Mouse (Mus musculus): ENCODE data around the gene Gm21987. TPM values are rescaled to one million over a fixed set of nuclear protein-coding genes. Genes with fewer than 3 reads are reported as not detected.

The Gm21987 gene
- polyA plus RNA-seq, 1 experiment from 2014 or later, result 0.52 TPM

DNA sequence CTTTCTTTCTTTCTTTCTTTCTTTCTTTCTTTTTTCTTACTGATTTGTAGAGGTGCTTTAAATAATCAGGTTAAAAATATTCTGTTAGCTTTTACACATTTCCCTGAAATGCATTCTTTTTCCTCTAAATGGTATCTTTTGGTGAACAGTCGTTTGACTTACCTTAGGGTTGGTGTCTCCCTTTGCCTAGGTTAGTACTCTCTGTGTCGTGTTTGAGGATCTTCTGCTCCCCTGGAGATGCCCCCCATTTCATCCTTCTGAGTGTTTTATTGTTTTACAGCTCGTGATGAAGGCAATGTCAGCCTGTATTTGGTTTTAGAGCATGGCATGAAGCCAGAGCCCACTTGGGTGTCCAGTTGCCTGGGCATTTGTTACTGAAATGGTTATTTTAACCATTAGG, 32.7 kb downstream of the Gm21987 start:
- H3K9me3 ChIP-seq (replicated peaks; ENCODE audit: control insufficient read depth, low read length), result no peaks in the 10 kb centered on the region
- H3K9ac ChIP-seq (ENCODE audit: low read length), result no peak overlapping the region
- no peak overlapping the region for H3K4me2 ChIP-seq (ENCODE audit: low read depth, low read length)
- H3K36me3 ChIP-seq (ENCODE audit: control insufficient read depth, insufficient read depth, low read length), result no peaks in the 10 kb centered on the region
- H3K4me1 ChIP-seq (ENCODE audit: control insufficient read depth, insufficient read depth, low read length), result no peaks in the 10 kb centered on the region
- H3K27me3 ChIP-seq (ENCODE audit: control insufficient read depth, insufficient read depth, low read length), result no peaks in the 10 kb centered on the region
- WGBS, result 44% methylated on average over 3 of the region's 3 CpGs
- no peak for ATAC-seq (ENCODE audit: insufficient read depth, low FRiP score)
- H3K4me3 ChIP-seq (replicated peaks; ENCODE audit: low read length), result no peak overlapping the region
- H3K27ac ChIP-seq (ENCODE audit: low read length), result no peak overlapping the region

DNA sequence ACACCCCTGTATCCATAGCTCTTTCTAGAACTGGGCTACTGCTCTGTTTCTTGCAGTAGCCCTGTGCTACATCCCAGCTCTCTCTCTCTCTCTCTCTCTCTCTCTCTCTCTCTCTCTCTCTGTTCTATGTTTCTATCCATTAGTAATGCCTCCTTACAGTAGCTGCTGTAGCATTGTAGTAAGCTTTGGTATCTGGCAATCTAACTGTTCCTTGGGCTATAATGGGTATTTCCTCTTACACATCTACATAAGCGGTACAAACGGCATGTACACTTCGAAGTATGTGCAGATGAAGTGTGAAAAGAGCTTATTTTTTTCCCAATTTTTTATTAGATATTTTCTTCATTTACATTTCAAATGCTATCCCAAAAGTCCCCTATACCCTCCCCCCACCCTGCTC, 33.1 kb downstream of the Gm21987 start:
- Histone ChIP-seq H3K27me3 (ENCODE audit: control insufficient read depth, insufficient read depth, low read length) (no peaks in the 10 kb centered on the region), H3K4me3 (replicated peaks; ENCODE audit: low read length) (no peak overlapping the region), H3K9ac (ENCODE audit: low read length) (no peak overlapping the region), H3K9me3 (replicated peaks; ENCODE audit: control insufficient read depth, low read length) (no peaks in the 10 kb centered on the region), H3K27ac (ENCODE audit: low read length) (no peak overlapping the region), H3K4me1 (ENCODE audit: control insufficient read depth, insufficient read depth, low read length) (no peaks in the 10 kb centered on the region), H3K4me2 (ENCODE audit: low read depth, low read length) (no peak overlapping the region), H3K36me3 (ENCODE audit: control insufficient read depth, insufficient read depth, low read length) (no peaks in the 10 kb centered on the region)
- 93% methylated on average over 3 of the region's 3 CpGs for WGBS
- ATAC-seq (ENCODE audit: insufficient read depth, low FRiP score), result no peak

GRCm38 (mm10) chr16:38383683-38384082, 36.8 kb downstream of the Gm21987 start:
- no peak overlapping the region for H3K9ac ChIP-seq (ENCODE audit: low read length)
- 72% methylated on average over 2 of the region's 2 CpGs for WGBS
- no peak overlapping the region for H3K4me2 ChIP-seq (ENCODE audit: low read depth, low read length)
- no peak overlapping the region for H3K27ac ChIP-seq (ENCODE audit: low read length)
- no peaks in the 10 kb centered on the region for H3K36me3 ChIP-seq (ENCODE audit: control insufficient read depth, insufficient read depth, low read length)
- no peaks in the 10 kb centered on the region for H3K27me3 ChIP-seq (ENCODE audit: control insufficient read depth, insufficient read depth, low read length)
- H3K9me3 ChIP-seq (replicated peaks; ENCODE audit: control insufficient read depth, low read length), result no peaks in the 10 kb centered on the region
- H3K4me1 ChIP-seq (ENCODE audit: control insufficient read depth, insufficient read depth, low read length), result no peaks in the 10 kb centered on the region
- ATAC-seq (ENCODE audit: insufficient read depth, low FRiP score), result no peak
- H3K4me3 ChIP-seq (replicated peaks; ENCODE audit: low read length), result no peak overlapping the region

GRCm38 (mm10) chr16:38385184-38385634, 38.4 kb downstream of the Gm21987 start:
- Histone ChIP-seq H3K27me3 (ENCODE audit: control insufficient read depth, insufficient read depth, low read length) (no peaks in the 10 kb centered on the region), H3K4me1 (ENCODE audit: control insufficient read depth, insufficient read depth, low read length) (no peaks in the 10 kb centered on the region), H3K9ac (ENCODE audit: low read length) (no peak overlapping the region), H3K36me3 (ENCODE audit: control insufficient read depth, insufficient read depth, low read length) (no peaks in the 10 kb centered on the region), H3K4me2 (ENCODE audit: low read depth, low read length) (no peak overlapping the region), H3K27ac (ENCODE audit: low read length) (no peak overlapping the region), H3K4me3 (replicated peaks; ENCODE audit: low read length) (no peak overlapping the region), H3K9me3 (replicated peaks; ENCODE audit: control insufficient read depth, low read length) (no peaks in the 10 kb centered on the region)
- ATAC-seq (ENCODE audit: insufficient read depth, low FRiP score), result no peak
- 84% methylated on average over 6 of the region's 6 CpGs for WGBS

DNA sequence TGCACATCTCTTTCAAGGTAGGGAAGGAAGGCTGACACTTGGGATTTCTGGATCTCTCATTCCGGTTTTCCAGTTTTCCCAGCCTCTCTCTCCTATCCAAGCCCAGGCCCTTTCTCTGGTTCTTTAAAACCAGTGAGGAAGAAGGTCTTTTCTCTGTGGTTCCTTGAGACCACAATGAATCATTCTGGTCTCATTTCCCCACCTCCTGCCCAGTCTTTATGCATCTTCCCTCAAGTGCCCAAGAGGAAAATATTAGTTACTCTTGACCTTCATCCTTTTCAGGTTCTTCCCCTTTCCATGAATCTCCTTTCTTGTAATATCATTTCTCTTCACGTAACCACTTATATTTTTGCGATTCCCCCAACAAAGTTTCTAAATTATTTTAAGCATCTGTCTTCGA, 38.9 kb downstream of the Gm21987 start:
- no peaks in the 10 kb centered on the region for H3K9me3 ChIP-seq (replicated peaks; ENCODE audit: control insufficient read depth, low read length)
- no peak overlapping the region for H3K9ac ChIP-seq (ENCODE audit: low read length)
- H3K4me1 ChIP-seq (ENCODE audit: control insufficient read depth, insufficient read depth, low read length), result no peaks in the 10 kb centered on the region
- no peaks in the 10 kb centered on the region for H3K36me3 ChIP-seq (ENCODE audit: control insufficient read depth, insufficient read depth, low read length)
- 93% methylated on average over 4 of the region's 4 CpGs for whole genome bisulfite sequencing
- no peak overlapping the region for H3K4me2 ChIP-seq (ENCODE audit: low read depth, low read length)
- ATAC-seq (ENCODE audit: insufficient read depth, low FRiP score), result no peak
- no peak overlapping the region for H3K27ac ChIP-seq (ENCODE audit: low read length)
- H3K27me3 ChIP-seq (ENCODE audit: control insufficient read depth, insufficient read depth, low read length), result no peaks in the 10 kb centered on the region
- H3K4me3 ChIP-seq (replicated peaks; ENCODE audit: low read length), result no peak overlapping the region

- H3K36me3 ChIP-seq (ENCODE audit: control insufficient read depth, insufficient read depth, low read length), result no peaks in the 10 kb centered on the region
- no peak overlapping the region for H3K4me3 ChIP-seq (replicated peaks; ENCODE audit: low read length)
- no peaks in the 10 kb centered on the region for H3K9me3 ChIP-seq (replicated peaks; ENCODE audit: control insufficient read depth, low read length)
- H3K4me1 ChIP-seq (ENCODE audit: control insufficient read depth, insufficient read depth, low read length), result no peaks in the 10 kb centered on the region
- H3K9ac ChIP-seq (ENCODE audit: low read length), result no peak overlapping the region
- 83% methylated on average over 6 of the region's 6 CpGs for WGBS
- no peaks in the 10 kb centered on the region for H3K27me3 ChIP-seq (ENCODE audit: control insufficient read depth, insufficient read depth, low read length)
- no peak overlapping the region for H3K27ac ChIP-seq (ENCODE audit: low read length)
- no peak for ATAC-seq (ENCODE audit: insufficient read depth, low FRiP score)
- H3K4me2 ChIP-seq (ENCODE audit: low read depth, low read length), result no peak overlapping the region
Measured at GRCm38 (mm10) chr16:38387389-38387788, 40.5 kb downstream of the Gm21987 start.

DNA sequence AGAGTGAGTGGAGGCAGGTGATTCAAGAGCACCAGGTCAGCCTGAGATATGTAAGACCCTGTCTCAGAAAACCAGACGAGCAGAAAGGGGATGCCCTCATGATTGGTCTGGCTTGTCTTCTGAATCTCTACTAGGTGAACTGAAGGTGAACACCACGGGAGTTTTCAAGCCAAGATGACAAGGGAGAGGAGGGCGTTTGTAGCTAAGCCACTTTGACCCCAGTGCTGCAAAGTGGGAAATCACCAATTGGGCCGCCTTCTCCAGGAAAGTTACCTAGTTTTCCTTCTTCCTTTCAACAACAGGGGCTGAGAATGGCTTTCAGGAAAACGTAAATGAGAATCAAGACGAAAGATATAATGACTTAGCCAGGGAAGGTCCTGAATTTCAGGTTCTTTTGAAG, 41.9 kb downstream of the Gm21987 start:
- ATAC-seq (ENCODE audit: insufficient read depth, low FRiP score), result no peak
- Histone ChIP-seq H3K9me3 (replicated peaks; ENCODE audit: control insufficient read depth, low read length) (no peaks in the 10 kb centered on the region), H3K4me2 (ENCODE audit: low read depth, low read length) (no peak overlapping the region), H3K27ac (ENCODE audit: low read length) (no peak overlapping the region), H3K9ac (ENCODE audit: low read length) (no peak overlapping the region), H3K4me3 (replicated peaks; ENCODE audit: low read length) (no peak overlapping the region), H3K27me3 (ENCODE audit: control insufficient read depth, insufficient read depth, low read length) (no peaks in the 10 kb centered on the region), H3K36me3 (ENCODE audit: control insufficient read depth, insufficient read depth, low read length) (no peaks in the 10 kb centered on the region), H3K4me1 (ENCODE audit: control insufficient read depth, insufficient read depth, low read length) (no peaks in the 10 kb centered on the region)
- 70% methylated on average over 6 of the region's 6 CpGs for WGBS

GRCm38 (mm10) chr16:38389284-38389893, 42.5 kb downstream of the Gm21987 start:
- H3K36me3 ChIP-seq (ENCODE audit: control insufficient read depth, insufficient read depth, low read length), result no peaks in the 10 kb centered on the region
- H3K4me1 ChIP-seq (ENCODE audit: control insufficient read depth, insufficient read depth, low read length), result no peaks in the 10 kb centered on the region
- no peak for ATAC-seq (ENCODE audit: insufficient read depth, low FRiP score)
- no peaks in the 10 kb centered on the region for H3K9me3 ChIP-seq (replicated peaks; ENCODE audit: control insufficient read depth, low read length)
- H3K27me3 ChIP-seq (ENCODE audit: control insufficient read depth, insufficient read depth, low read length), result no peaks in the 10 kb centered on the region
- no peak overlapping the region for H3K4me3 ChIP-seq (replicated peaks; ENCODE audit: low read length)
- H3K9ac ChIP-seq (ENCODE audit: low read length), result no peak overlapping the region
- 77% methylated on average over 8 of the region's 8 CpGs for WGBS
- H3K27ac ChIP-seq (ENCODE audit: low read length), result no peak overlapping the region
- H3K4me2 ChIP-seq (ENCODE audit: low read depth, low read length), result no peak overlapping the region

DNA sequence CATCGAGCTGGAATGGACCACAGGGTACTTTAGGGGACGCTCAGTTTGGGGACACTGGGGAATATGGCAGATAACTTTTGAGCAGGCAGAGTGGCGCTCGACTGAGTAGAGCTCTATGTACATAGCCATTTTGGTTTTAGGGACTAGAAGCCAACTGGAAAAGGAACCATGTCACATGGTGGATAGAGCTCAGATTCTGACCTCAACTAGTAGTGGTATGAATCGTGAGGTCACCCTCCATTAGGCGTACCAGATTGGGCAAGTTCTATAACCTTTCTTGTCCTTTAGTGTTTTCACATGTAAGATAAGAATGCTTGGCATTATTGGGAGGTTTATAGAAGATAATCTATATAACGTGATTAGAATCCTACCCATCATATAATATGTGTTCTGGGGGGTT, 43.5 kb downstream of the Gm21987 start:
- Histone ChIP-seq H3K4me1 (ENCODE audit: control insufficient read depth, insufficient read depth, low read length) (no peaks in the 10 kb centered on the region), H3K27ac (ENCODE audit: low read length) (no peak overlapping the region), H3K36me3 (ENCODE audit: control insufficient read depth, insufficient read depth, low read length) (no peaks in the 10 kb centered on the region), H3K4me3 (replicated peaks; ENCODE audit: low read length) (no peak overlapping the region), H3K9ac (ENCODE audit: low read length) (no peak overlapping the region), H3K9me3 (replicated peaks; ENCODE audit: control insufficient read depth, low read length) (no peaks in the 10 kb centered on the region), H3K4me2 (ENCODE audit: low read depth, low read length) (no peak overlapping the region), H3K27me3 (ENCODE audit: control insufficient read depth, insufficient read depth, low read length) (no peaks in the 10 kb centered on the region)
- no peak for ATAC-seq (ENCODE audit: insufficient read depth, low FRiP score)
- WGBS, result 88% methylated on average over 7 of the region's 7 CpGs

All from stomach, embryonic 16.5 days (tissue).